Mouse (Mus musculus) thymus, adult 2 months (tissue): ENCODE results near the gene 4930512M02Rik.

Experiments
- CTCF ChIP-seq: fragments of 200-500 bp; IDR thresholded peaks from 2 replicates; pipeline ENCODE4 v1.5.1; 2012; ENCODE audit warnings: mild to moderate bottlenecking, control low read depth, low read length, moderate library complexity, borderline replicate concordance; ENCODE audit not compliant: control insufficient read depth, poor library complexity, insufficient read depth; ENCODE audit errors: extremely low read depth
- POLR2A ChIP-seq: fragments of 200-500 bp; IDR thresholded peaks from 2 replicates; pipeline ENCODE4 v1.6.1; 2012; ENCODE audit warnings: mild to moderate bottlenecking, low read length, control low read depth, moderate library complexity; ENCODE audit not compliant: control insufficient read depth, poor library complexity, insufficient read depth; ENCODE audit errors: extremely low read depth

GRCm38 (mm10) chr11:11564266-11565044 is 63.2 kb downstream of the 4930512M02Rik start:
- TF ChIP-seq CTCF (0 out of 2 replicates have a peak, but pooled peaks have one; percentile 7), POLR2A (no peak)
